Mouse (Mus musculus) thymus, postnatal 10 days (tissue): ENCODE data around the gene Emp3.
"Not testable (repeated sequence)": the region's sequence is repeated elsewhere in the genome, so short reads cannot be mapped to it uniquely, and the experiment has no call there.

Experiments used
- DNase-seq, 2 experiments: peaks; one replicate each; pipeline ENCODE4 v3.0.0; 2021; ENCODE audit warnings: low spot score in 2 of 2

Emp3 gene

DNA sequence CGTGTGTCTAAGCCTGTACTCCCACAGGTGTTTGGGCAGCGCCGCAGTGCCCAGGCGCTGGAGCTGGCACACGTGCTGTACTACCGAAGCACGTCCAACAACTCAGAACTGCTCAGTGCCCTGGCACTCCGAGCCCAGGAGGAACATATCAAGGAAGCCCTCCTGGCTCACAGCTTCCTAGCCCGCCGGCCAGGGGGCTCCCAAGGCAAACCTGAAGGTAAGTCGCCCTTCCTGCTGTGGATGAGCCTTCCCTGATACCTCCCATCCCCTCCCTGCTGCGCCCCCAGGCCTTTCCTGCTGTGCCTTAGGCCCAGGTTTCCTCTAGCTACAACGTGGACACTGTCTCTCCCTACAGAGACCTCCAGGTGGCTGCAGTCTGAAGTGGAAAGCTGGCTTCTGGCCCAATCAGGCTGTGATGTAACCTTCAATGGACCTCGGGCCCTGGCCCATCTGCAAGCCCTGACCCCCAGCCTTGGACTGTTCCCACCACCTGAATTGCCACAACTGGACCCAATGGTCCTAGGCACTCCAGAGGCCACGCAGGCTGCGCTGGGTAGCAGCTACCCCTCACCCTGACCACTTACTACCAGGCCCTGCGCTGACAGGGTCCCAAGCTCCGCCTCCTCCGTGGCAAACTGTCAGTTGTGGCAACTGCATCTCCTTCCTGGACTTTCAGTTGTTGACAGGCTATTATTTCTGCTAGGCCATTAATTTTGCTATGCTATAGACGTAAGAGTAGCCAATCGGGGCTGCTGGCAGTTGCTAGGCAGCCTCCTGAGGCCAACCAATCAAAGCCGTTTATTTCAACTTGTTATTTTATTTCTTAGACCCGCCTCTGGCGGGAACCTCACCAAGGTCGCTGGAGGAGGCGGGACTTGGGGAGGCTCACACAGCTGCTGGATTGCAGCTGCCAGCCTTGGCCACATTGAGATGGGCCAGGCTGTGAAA, 4.9 kb downstream of the Emp3 start:
- peak; percentile 85 to 90 for DNase-seq

DNA sequence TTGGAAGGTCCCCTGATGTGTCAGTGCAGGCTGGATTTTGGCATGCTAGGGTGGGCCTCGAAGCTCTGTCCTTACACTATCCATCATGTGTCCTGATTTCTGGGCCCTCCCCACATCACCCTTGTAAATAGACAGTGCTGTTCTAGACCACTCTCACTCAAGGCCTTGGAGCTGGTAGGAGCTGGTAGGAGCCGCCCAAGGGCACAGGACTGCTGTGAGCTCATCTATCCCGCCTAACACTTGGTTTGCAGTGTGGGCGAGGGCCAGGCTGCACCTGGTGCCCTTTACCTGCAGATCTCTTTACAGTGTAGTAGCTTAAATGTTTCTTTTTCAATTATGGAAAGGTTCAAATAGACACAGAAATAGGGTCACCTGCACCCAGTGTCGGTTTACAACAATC, 6.2 kb downstream of the Emp3 start:
- DNase-seq = no peak

GRCm38 (mm10) chr7:45914067-45914466, 7.1 kb downstream of the Emp3 start:
- DNase-seq = no peak

DNA sequence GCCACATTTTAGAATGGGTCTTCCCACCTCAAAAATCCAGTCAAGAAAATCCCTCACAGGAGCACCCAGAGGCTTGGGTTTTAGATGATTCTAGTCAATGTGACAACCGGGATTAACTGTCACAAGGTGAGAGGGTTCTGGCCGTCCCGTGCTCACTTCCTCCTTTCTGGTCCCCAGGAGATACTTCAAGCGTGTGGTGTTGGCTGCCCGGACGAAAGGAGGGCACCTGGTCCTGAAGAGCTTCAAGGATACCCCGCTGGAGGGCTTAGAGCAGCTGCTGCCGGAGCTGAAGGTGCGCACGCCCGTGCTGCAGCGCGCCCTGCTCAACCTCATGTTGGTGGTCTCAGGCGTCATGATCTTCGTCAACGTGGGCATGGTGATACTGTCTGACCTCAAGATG, 12.1 kb downstream of the Emp3 start:
- no peak for DNase-seq

GRCm38 (mm10) chr7:45908384-45908783, 12.8 kb downstream of the Emp3 start:
- DNase-seq = no peak

- no peak for DNase-seq
These were observed 14.6 kb downstream of the Emp3 start for GRCm38 (mm10) chr7:45906622-45907021.

GRCm38 (mm10) chr7:45902481-45903002, 18.7 kb downstream of the Emp3 start:
- DNase-seq = no peak

DNA sequence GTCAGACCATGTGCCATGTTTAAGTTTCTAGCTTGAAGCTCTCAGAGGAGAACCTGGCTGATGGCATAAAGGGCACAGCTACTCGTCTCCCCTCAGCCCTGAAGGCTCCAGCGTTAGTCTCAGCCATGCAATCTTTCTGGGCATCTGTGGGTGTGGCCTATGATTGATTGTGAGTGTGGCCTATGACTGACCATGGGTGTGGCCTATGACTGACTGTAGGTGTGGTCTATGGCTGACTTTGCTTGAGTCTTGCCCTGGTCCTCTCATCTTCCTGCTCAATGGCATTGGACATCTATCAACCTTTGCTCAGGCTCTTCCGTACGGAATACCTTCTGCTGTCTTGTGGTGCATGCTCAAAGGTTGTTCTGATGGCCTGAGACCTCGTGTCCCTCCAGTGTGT, 19.6 kb downstream of the Emp3 start:
- no peak for DNase-seq

GRCm38 (mm10) chr7:45898125-45898524, 23.1 kb downstream of the Emp3 start:
- DNase-seq = peak; percentile 29 to 71

DNA sequence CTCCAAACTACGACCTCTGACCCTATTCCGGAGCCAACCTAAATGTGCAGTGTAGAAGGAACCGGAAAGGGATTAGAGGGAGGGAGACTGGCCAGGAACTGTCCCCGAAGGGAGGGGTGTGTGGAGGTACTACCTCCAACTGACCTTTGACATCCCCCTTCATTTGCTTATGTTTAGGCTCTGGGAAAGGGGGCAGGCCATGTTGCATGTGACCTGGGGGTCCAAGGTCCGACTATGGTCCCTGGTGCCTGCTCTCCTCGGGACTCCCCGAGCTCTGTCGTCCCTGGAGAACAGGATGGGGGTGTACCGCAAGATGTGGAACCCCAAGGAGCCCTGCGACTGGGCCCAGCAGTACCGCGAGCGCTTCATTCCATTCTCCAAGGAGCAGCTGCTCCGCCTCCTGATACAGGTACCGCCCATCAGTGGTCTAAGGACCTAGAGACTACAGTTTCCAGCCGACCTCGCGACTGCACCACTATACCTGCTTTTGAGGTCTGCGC, 23.9 kb downstream of the Emp3 start:
- peak; percentile 44 to 47 for DNase-seq

- DNase-seq = peak; percentile 92 to 94
These were observed 24.5 kb downstream of the Emp3 start, which contains the start of the genes Syngr4 and Tmem143 for GRCm38 (mm10) chr7:45896517-45897257. Gene Syngr4 (minus strand): TSS chr7:45896714. Gene Tmem143 (plus strand): TSS chr7:45896941.

DNA sequence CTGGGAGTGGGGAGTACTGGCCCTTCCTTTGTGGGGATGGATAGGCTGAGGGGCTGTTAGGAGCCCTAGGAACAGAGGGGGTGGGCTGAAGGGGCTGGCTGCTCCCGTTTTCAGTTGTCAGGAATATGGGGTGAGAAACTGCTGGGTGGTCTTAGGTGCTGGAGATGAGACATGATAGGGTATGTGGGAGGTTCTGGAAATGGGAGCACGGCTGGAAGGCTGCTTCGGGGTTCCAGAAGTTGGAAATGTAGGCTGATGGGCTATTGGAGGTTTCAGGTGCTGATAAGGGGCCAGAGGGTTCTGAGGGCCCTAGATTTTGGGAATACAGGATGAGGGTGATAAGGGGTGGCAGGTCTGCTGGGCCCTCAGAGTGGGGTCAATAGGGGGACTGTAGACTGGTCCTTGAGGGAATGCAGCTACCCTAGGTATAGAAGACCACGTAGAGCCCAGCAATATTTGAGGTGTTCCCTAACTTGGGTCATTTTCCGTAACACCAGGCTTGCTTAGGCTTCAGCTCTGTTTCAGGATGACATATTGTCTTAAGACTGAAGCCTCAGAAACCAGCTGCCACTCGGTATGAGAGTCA, 25.2 kb downstream of the Emp3 start:
- no peak for DNase-seq

DNA sequence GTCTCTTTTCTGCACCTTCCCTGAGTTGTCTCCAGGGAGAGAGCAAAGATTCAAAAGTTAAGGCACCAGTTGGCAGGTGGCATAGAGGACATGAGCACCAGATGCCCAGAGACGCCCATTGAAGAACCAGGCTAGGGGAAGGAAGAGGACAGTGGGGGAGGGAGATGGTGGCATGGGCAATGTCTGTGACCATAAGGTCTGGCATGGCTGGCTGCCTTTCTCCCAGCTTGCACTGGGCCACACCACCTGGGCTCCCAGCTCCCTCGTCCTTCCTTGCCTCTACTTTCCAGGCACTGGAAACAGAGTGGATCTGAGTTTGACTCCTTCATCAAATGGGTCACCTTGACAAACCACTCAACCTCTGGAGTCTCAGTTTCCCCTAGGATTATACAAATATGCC, 28.6 kb downstream of the Emp3 start:
- DNase-seq = no peak

DNA sequence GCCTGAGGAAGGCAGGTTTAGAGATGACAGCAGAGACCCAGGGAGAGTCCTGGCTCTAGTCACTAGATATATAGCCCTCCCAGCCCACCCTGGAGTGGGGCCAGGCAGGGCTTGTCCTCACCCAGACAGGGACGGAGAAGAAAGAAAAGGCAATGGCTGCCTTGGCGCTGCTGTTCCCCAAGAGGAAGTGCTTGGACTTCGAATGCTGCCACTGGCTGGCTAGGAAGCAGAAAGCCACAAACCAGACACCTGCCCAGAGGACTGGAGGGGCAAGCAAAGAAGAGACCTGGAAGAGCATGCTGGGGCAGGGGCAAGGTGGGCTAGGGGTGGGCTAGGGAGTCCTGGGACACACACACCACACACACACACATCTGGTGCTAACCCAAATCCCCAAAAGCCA, 34.0 kb downstream of the Emp3 start:
- DNase-seq = no peak

GRCm38 (mm10) chr7:45881011-45881410, 40.2 kb downstream of the Emp3 start:
- no peak for DNase-seq

DNA sequence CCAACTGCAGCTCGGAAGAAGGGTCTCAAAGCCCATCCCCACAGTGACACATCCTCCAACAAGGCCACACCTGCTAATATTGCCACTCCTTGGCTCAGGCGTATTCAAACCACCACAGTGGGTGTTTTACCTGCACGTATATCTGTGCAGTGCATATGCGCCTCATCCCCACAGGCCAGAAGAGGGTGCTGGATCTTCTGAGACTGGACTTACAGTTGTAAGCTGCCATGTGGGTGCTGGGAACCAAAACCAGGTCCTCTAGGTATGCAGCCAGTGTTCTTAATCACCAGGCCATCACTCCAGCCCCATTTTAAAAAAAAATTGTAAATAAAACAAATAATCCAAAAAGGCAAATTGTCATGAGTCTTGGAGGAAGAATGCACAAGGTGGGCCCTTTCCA, 40.7 kb downstream of the Emp3 start:
- no peak for DNase-seq

DNA sequence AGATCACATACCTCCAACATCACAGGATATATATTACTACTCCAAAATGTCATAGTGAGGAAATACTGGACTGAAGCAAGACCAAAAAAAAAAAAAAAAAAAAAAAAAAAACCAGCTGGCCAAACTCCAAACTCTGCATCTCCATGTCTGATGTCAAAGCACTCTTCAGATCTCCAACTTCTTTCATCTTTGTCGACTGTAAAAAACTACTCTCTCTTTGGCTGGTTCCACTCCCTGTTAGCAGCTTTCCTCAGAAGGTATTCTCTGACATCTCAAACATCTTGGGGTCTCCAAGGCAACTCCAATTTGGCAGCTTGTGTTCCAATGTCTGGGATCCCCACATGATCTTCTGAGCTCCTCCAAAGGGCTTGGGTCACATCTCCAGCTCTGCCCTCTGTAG, 42.9 kb downstream of the Emp3 start, which contains the start of gene Grin2d:
TSS of gene Grin2d (minus strand) at position 101 of the 400 bp plus-strand sequence.
- DNase-seq = not testable (repeated sequence)

DNA sequence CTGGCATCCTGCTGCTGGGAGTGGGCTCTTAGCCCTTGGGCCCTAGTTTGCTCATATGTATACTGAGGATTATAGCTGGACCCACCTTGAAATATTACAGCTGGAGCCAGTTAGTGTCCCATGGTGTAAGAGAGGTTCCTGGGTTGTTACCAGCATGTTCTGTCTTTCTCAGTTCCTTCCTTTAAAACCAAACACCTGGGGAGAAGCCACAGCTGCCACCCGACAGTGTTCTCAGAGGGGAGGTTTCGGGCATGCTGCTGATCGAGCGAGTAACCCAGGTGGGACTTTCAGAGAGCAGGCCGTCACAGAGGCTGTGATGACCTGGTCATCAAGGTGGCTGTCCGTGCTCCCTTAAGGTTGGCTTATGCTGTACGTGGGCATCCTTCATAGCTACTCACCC, 44.3 kb downstream of the Emp3 start:
- no peak for DNase-seq

GRCm38 (mm10) chr7:45873061-45873947, 47.9 kb downstream of the Emp3 start:
- DNase-seq = peak; percentile 45 to 46

- peak; percentile 82 to 92 for DNase-seq
These were observed 48.6 kb downstream of the Emp3 start, which contains the start of gene Kdelr1 for GRCm38 (mm10) chr7:45872624-45873023. Gene Kdelr1 (plus strand): TSS chr7:45872772.
